Mouse (Mus musculus) neutrophil, adult 83 days (primary cell): ENCODE data around the gene Igf1. TPM values are rescaled to one million over a fixed set of nuclear protein-coding genes. Genes with fewer than 3 reads are reported as not detected.

Experiments used
- total RNA-seq, 2 experiments: library from RNA; stranded (reverse); gene quantifications; one replicate each; pipeline ENCODE4 v1.2.4; 2023

The Igf1 gene
- total RNA-seq = under 1 TPM in 1 of 2 experiments, not detected in 1; 0.70 TPM

GRCm38 (mm10) chr10:87858013-87858806 is at the start of gene Igf1:
Igf1 (plus strand) TSS chr10:87858265.

Other genes with a start within 250 kb of the Igf1 start
- not detected for gene Pmch, start 232.8 kb downstream of the Igf1 start, total RNA-seq